Mouse (Mus musculus): ENCODE measurements around the gene Satb2. TPM values are rescaled to one million over a fixed set of nuclear protein-coding genes. Genes with fewer than 3 reads are reported as not detected.

The Satb2 gene
- total RNA-seq, 2 experiments from 2014 or later = 265 to 341 TPM

- intact Hi-C loops (cut with DNase I) = no loop called here
- DNase-seq = peak; percentile 82
These were observed 228.7 kb downstream of the Satb2 start for GRCm38 (mm10) chr1:56749629-56750311.

GRCm38 (mm10) chr1:56748876-56749493, 229.5 kb downstream of the Satb2 start:
- intact Hi-C loops (cut with DNase I) = no loop called here
- peak; percentile 16 for DNase-seq

Small RNA genes within 50 kb of the gene (microRNA-seq; reads per million reads assigned to microRNA genes)
- gene Gm23943 = not detected
